Mouse (Mus musculus): ENCODE measurements around the gene Cxcl13. TPM values are rescaled to one million over a fixed set of nuclear protein-coding genes. Genes with fewer than 3 reads are reported as not detected.

Gene Cxcl13
- polyA plus RNA-seq, 1 experiment from 2014 or later, result 1.7 TPM

DNA sequence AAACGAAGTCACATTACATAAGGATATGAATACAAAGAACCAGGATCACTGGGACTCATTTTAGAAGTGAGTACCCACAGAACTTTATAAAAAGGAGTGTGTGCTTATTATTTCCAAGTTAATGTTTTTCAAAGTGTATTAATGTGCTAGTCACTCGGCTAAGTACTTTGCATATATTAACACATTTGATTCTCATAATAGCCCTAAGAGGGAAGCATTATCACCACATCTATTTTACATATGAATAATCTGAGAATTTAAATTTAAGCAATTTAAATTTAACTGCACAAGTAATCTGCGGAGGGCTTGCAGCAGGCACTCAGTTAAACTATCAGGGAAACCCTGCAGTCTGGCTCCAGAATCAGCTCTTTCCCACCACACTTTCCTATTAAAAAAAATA, 40.5 kb downstream of the Cxcl13 start:
- Histone ChIP-seq H3K9me3 (no peaks in the 10 kb centered on the region), H3K27ac (no peak overlapping the region), H3K27me3 (no peaks in the 10 kb centered on the region), H3K4me3 (no peak overlapping the region), H3K4me2 (replicated peaks) (no peak overlapping the region), H3K36me3 (no peaks in the 10 kb centered on the region), H3K4me1 (no peaks in the 10 kb centered on the region), H3K9ac (no peak overlapping the region)
- ATAC-seq (ENCODE audit: low FRiP score, low read depth), result no peak
- WGBS, result 72% methylated on average over 3 of the region's 3 CpGs

GRCm38 (mm10) chr5:96003348-96003747, 46.6 kb downstream of the Cxcl13 start:
- ATAC-seq (ENCODE audit: low FRiP score, low read depth), result no peak
- Histone ChIP-seq H3K4me1 (no peaks in the 10 kb centered on the region), H3K36me3 (no peaks in the 10 kb centered on the region), H3K27me3 (no peaks in the 10 kb centered on the region), H3K4me3 (no peak overlapping the region), H3K4me2 (replicated peaks) (no peak overlapping the region), H3K27ac (no peak overlapping the region), H3K9me3 (no peaks in the 10 kb centered on the region), H3K9ac (no peak overlapping the region)

DNA sequence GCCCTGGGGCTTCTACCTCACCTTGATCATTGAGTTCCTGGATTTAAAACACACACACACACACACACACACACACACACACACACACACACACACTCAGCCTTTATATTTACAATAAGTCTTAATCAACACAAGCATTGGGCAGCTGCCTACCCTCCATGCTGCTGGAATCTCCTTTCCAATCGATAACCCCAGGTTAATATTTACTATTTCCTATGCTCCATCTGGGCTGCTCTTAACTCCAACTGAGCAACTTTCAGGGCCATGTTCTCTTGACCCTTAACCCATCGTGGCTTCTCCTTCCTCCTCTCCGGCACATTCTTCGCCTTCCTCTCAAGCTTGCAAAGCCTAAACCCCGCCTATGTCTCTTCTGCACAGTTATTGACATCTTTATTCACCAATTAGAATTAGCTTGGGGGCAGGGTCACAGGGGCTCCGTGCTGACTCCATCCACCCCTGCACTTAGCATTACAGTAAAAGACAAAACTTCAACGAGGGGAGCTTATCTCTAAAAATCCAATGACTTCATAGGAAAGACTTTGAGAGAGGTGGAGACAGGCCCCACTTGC, 51.6 kb downstream of the Cxcl13 start:
- no peaks in the 10 kb centered on the region for H3K27me3 ChIP-seq

GRCm38 (mm10) chr5:96009076-96009475, 52.3 kb downstream of the Cxcl13 start:
- WGBS, result 78% methylated on average over 1 of the region's 1 CpGs
- H3K4me1 ChIP-seq, result no peaks in the 10 kb centered on the region
- no peak for ATAC-seq (ENCODE audit: low FRiP score, low read depth)

More for the DNA sequence above, 51.6 kb downstream of the Cxcl13 start:
- Histone ChIP-seq H3K4me2 (replicated peaks) (no peak overlapping the region), H3K4me1 (no peaks in the 10 kb centered on the region), H3K4me3 (no peak overlapping the region), H3K27ac (no peak overlapping the region), H3K9ac (no peak overlapping the region), H3K36me3 (no peaks in the 10 kb centered on the region), H3K9me3 (no peaks in the 10 kb centered on the region)
- no peak for ATAC-seq (ENCODE audit: low FRiP score, low read depth)
- 75% methylated on average over 7 of the region's 7 CpGs for WGBS

More at GRCm38 (mm10) chr5:96009076-96009475, 52.3 kb downstream of the Cxcl13 start:
- Histone ChIP-seq H3K27ac (no peak overlapping the region), H3K9ac (no peak overlapping the region), H3K36me3 (no peaks in the 10 kb centered on the region), H3K4me2 (replicated peaks) (no peak overlapping the region), H3K9me3 (no peaks in the 10 kb centered on the region), H3K4me3 (no peak overlapping the region), H3K27me3 (no peaks in the 10 kb centered on the region)

Other genes with a start within 250 kb of the Cxcl13 start
- gene Gm7978, start 220.8 kb upstream of the Cxcl13 start, polyA plus RNA-seq (2015; fragmentation: Nextera tagmentation; extraction: Ambion mirVana), result not detected in 2 replicates
- gene Gm7982, start 214.9 kb upstream of the Cxcl13 start, polyA plus RNA-seq (2015; fragmentation: Nextera tagmentation; extraction: Ambion mirVana), result not detected in 2 replicates
- not detected in 2 replicates for gene E330014E10Rik, start 181.0 kb upstream of the Cxcl13 start, polyA plus RNA-seq (2015; fragmentation: Nextera tagmentation; extraction: Ambion mirVana)
- 23.3 and 26.2 TPM in 2 replicates for gene Cnot6l, start 207.2 kb downstream of the Cxcl13 start, polyA plus RNA-seq (2015; fragmentation: Nextera tagmentation; extraction: Ambion mirVana)